Mouse (Mus musculus): ENCODE results near the gene Hs3st6. TPM values are rescaled to one million over a fixed set of nuclear protein-coding genes. Genes with fewer than 3 reads are reported as not detected.

Gene Hs3st6
- total RNA-seq, 2 experiments from 2014 or later, result not detected

- no peak for ATAC-seq (ENCODE audit: poor library complexity, severe bottlenecking)
Observed at GRCm38 (mm10) chr17:24765016-24765905, 12.5 kb downstream of the Hs3st6 start.

- no peak for ATAC-seq (ENCODE audit: poor library complexity, severe bottlenecking)
Observed at GRCm38 (mm10) chr17:24766266-24766875, 13.6 kb downstream of the Hs3st6 start.

GRCm38 (mm10) chr17:24769146-24769545 is 16.4 kb downstream of the Hs3st6 start:
- ATAC-seq (ENCODE audit: poor library complexity, severe bottlenecking), result no peak

- ATAC-seq (ENCODE audit: poor library complexity, severe bottlenecking), result no peak
Observed at GRCm38 (mm10) chr17:24773241-24773640, 20.5 kb downstream of the Hs3st6 start.

- ATAC-seq (ENCODE audit: poor library complexity, severe bottlenecking), result no peak
Observed at GRCm38 (mm10) chr17:24775173-24775572, 22.4 kb downstream of the Hs3st6 start.

GRCm38 (mm10) chr17:24777073-24777472 is 24.3 kb downstream of the Hs3st6 start:
- ATAC-seq (ENCODE audit: poor library complexity, severe bottlenecking), result no peak

- peak; percentile 81 for ATAC-seq (ENCODE audit: poor library complexity, severe bottlenecking)
Observed at GRCm38 (mm10) chr17:24780821-24781220, 28.0 kb downstream of the Hs3st6 start.

- no peak for ATAC-seq (ENCODE audit: poor library complexity, severe bottlenecking)
Observed at GRCm38 (mm10) chr17:24792190-24792589, 39.4 kb downstream of the Hs3st6 start.

- ATAC-seq (ENCODE audit: poor library complexity, severe bottlenecking), result no peak
Observed at GRCm38 (mm10) chr17:24794791-24795190, 42.0 kb downstream of the Hs3st6 start.

GRCm38 (mm10) chr17:24796969-24797368 is 44.2 kb downstream of the Hs3st6 start:
- ATAC-seq (ENCODE audit: poor library complexity, severe bottlenecking), result no peak

- no peak for ATAC-seq (ENCODE audit: poor library complexity, severe bottlenecking)
Observed at GRCm38 (mm10) chr17:24798229-24798628, 45.4 kb downstream of the Hs3st6 start.

- no peak for ATAC-seq (ENCODE audit: poor library complexity, severe bottlenecking)
Observed at GRCm38 (mm10) chr17:24799476-24799875, 46.7 kb downstream of the Hs3st6 start.

GRCm38 (mm10) chr17:24800524-24800923 is 47.7 kb downstream of the Hs3st6 start:
- no peak for ATAC-seq (ENCODE audit: poor library complexity, severe bottlenecking)

GRCm38 (mm10) chr17:24803952-24804951 is 51.5 kb downstream of the Hs3st6 start, which contains the start of gene Meiob:
Gene Meiob, plus strand, starts transcription at chr17:24804289.
- peak; percentile 92 for ATAC-seq (ENCODE audit: poor library complexity, severe bottlenecking)

Other genes with a start within 250 kb of the Hs3st6 start
- 46.4 and 48.1 TPM in 2 replicates for gene Traf7, start 225.1 kb upstream of the Hs3st6 start, total RNA-seq (2015)
- gene Traf7, start 225.1 kb upstream of the Hs3st6 start, total RNA-seq (2017), result 81.3 and 82.8 TPM in 2 replicates
- gene Rab26, start 218.8 kb upstream of the Hs3st6 start, total RNA-seq (2015), result 0.42 and 0.57 TPM in 2 replicates
- gene Rab26, start 218.8 kb upstream of the Hs3st6 start, total RNA-seq (2017), result 0.95 and 1.1 TPM in 2 replicates
- 7.8 and 10.8 TPM in 2 replicates for gene Pkd1, start 203.2 kb upstream of the Hs3st6 start, total RNA-seq (2015)
- 13.1 and 19.9 TPM in 2 replicates for gene Pkd1, start 203.2 kb upstream of the Hs3st6 start, total RNA-seq (2017)
- gene Tsc2, start 120.4 kb upstream of the Hs3st6 start, total RNA-seq (2015), result 60.9 and 78.2 TPM in 2 replicates
- gene Tsc2, start 120.4 kb upstream of the Hs3st6 start, total RNA-seq (2017), result 25.5 and 32.4 TPM in 2 replicates
- 0.50 and 2.1 TPM in 2 replicates for gene Nthl1, start 120.3 kb upstream of the Hs3st6 start, total RNA-seq (2015)
- gene Nthl1, start 120.3 kb upstream of the Hs3st6 start, total RNA-seq (2017), result 3.4 and 4.7 TPM in 2 replicates
- gene Slc9a3r2, start 102.7 kb upstream of the Hs3st6 start, total RNA-seq (2015), result 0.30 and 1.4 TPM in 2 replicates
- gene Slc9a3r2, start 102.7 kb upstream of the Hs3st6 start, total RNA-seq (2017), result 1.1 and 1.5 TPM in 2 replicates
- gene Npw, start 94.5 kb upstream of the Hs3st6 start, total RNA-seq (2015), result not detected in 2 replicates
- gene Npw, start 94.5 kb upstream of the Hs3st6 start, total RNA-seq (2017), result not detected in 2 replicates
- gene Zfp598, start 83.3 kb upstream of the Hs3st6 start, total RNA-seq (2015), result 18.1 and 19.2 TPM in 2 replicates
- gene Zfp598, start 83.3 kb upstream of the Hs3st6 start, total RNA-seq (2017), result 12.7 and 17.8 TPM in 2 replicates
- gene Syngr3, start 63.0 kb upstream of the Hs3st6 start, total RNA-seq (2015), result not detected in 2 replicates
- gene Syngr3, start 63.0 kb upstream of the Hs3st6 start, total RNA-seq (2017), result not detected in 2 replicates
- gene Gfer, start 56.8 kb upstream of the Hs3st6 start, total RNA-seq (2015), result 18.1 and 21.8 TPM in 2 replicates
- gene Gfer, start 56.8 kb upstream of the Hs3st6 start, total RNA-seq (2017), result 31.6 and 36.2 TPM in 2 replicates
- 1.5 and 1.7 TPM in 2 replicates for gene Noxo1, start 56.8 kb upstream of the Hs3st6 start, total RNA-seq (2015)
- 0.62 and 1.9 TPM in 2 replicates for gene Noxo1, start 56.8 kb upstream of the Hs3st6 start, total RNA-seq (2017)
- 9.1 and 10.3 TPM in 2 replicates for gene Tbl3, start 45.3 kb upstream of the Hs3st6 start, total RNA-seq (2015)
- 15.6 and 21.3 TPM in 2 replicates for gene Tbl3, start 45.3 kb upstream of the Hs3st6 start, total RNA-seq (2017)
- not detected in 2 replicates for gene Rnf151, start 34.9 kb upstream of the Hs3st6 start, total RNA-seq (2015)
- not detected in 2 replicates for gene Rnf151, start 34.9 kb upstream of the Hs3st6 start, total RNA-seq (2017)
- gene Rps2, start 34.9 kb upstream of the Hs3st6 start, total RNA-seq (2015), result 2,172 and 2,303 TPM in 2 replicates
- gene Rps2, start 34.9 kb upstream of the Hs3st6 start, total RNA-seq (2017), result 591 and 664 TPM in 2 replicates
- 186 and 217 TPM in 2 replicates for gene Ndufb10, start 28.5 kb upstream of the Hs3st6 start, total RNA-seq (2015)
- 251 and 266 TPM in 2 replicates for gene Ndufb10, start 28.5 kb upstream of the Hs3st6 start, total RNA-seq (2017)
- 0.45 and 0.52 TPM in 2 replicates for gene Rpl3l, start 25.2 kb upstream of the Hs3st6 start, total RNA-seq (2015)
- gene Rpl3l, start 25.2 kb upstream of the Hs3st6 start, total RNA-seq (2017), result 0.15 and 1.5 TPM in 2 replicates
- gene Msrb1, start 16.3 kb upstream of the Hs3st6 start, total RNA-seq (2015), result 1,003 and 1,039 TPM in 2 replicates
- 540 and 544 TPM in 2 replicates for gene Msrb1, start 16.3 kb upstream of the Hs3st6 start, total RNA-seq (2017)
- gene Meiob, start 51.3 kb downstream of the Hs3st6 start, total RNA-seq (2015), result not detected in 2 replicates
- 0.33 TPM in 1 of 2 replicates, not detected in the other for gene Meiob, start 51.3 kb downstream of the Hs3st6 start, total RNA-seq (2017)
- gene Hagh, start 87.2 kb downstream of the Hs3st6 start, total RNA-seq (2015), result 29.5 and 46.1 TPM in 2 replicates
- 22.8 and 25.0 TPM in 2 replicates for gene Hagh, start 87.2 kb downstream of the Hs3st6 start, total RNA-seq (2017)
- 3.7 and 4.0 TPM in 2 replicates for gene Fahd1, start 97.4 kb downstream of the Hs3st6 start, total RNA-seq (2015)
- gene Fahd1, start 97.4 kb downstream of the Hs3st6 start, total RNA-seq (2017), result 8.4 and 13.0 TPM in 2 replicates
- gene Igfals, start 113.0 kb downstream of the Hs3st6 start, total RNA-seq (2015), result not detected in 2 replicates
- not detected in 2 replicates for gene Igfals, start 113.0 kb downstream of the Hs3st6 start, total RNA-seq (2017)
- 74.4 and 76.3 TPM in 2 replicates for gene Nubp2, start 133.4 kb downstream of the Hs3st6 start, total RNA-seq (2015)
- 39.8 and 43.2 TPM in 2 replicates for gene Nubp2, start 133.4 kb downstream of the Hs3st6 start, total RNA-seq (2017)
- gene Spsb3, start 133.7 kb downstream of the Hs3st6 start, total RNA-seq (2015), result 17.1 and 19.8 TPM in 2 replicates
- gene Spsb3, start 133.7 kb downstream of the Hs3st6 start, total RNA-seq (2017), result 11.1 and 11.9 TPM in 2 replicates
- gene Eme2, start 142.1 kb downstream of the Hs3st6 start, total RNA-seq (2015), result 2.2 and 5.8 TPM in 2 replicates
- 13.5 and 17.4 TPM in 2 replicates for gene Eme2, start 142.1 kb downstream of the Hs3st6 start, total RNA-seq (2017)
- 30.0 and 30.1 TPM in 2 replicates for gene Mrps34, start 142.1 kb downstream of the Hs3st6 start, total RNA-seq (2015)
- gene Mrps34, start 142.1 kb downstream of the Hs3st6 start, total RNA-seq (2017), result 12.9 and 18.9 TPM in 2 replicates
- 27.2 and 28.2 TPM in 2 replicates for gene Nme3, start 143.5 kb downstream of the Hs3st6 start, total RNA-seq (2015)
- gene Nme3, start 143.5 kb downstream of the Hs3st6 start, total RNA-seq (2017), result 40.9 and 45.5 TPM in 2 replicates
- 17.3 and 17.6 TPM in 2 replicates for gene Mapk8ip3, start 184.0 kb downstream of the Hs3st6 start, total RNA-seq (2015)
- 20.1 and 36.1 TPM in 2 replicates for gene Mapk8ip3, start 184.0 kb downstream of the Hs3st6 start, total RNA-seq (2017)
- gene Jpt2, start 207.7 kb downstream of the Hs3st6 start, total RNA-seq (2015), result 60.9 and 63.8 TPM in 2 replicates
- gene Jpt2, start 207.7 kb downstream of the Hs3st6 start, total RNA-seq (2017), result 54.0 and 55.0 TPM in 2 replicates